Mouse (Mus musculus): ENCODE results near the gene Ccdc122.
A peak's percentile ranks its signal among the peaks of the same experiment; 100 is the strongest.

DNA sequence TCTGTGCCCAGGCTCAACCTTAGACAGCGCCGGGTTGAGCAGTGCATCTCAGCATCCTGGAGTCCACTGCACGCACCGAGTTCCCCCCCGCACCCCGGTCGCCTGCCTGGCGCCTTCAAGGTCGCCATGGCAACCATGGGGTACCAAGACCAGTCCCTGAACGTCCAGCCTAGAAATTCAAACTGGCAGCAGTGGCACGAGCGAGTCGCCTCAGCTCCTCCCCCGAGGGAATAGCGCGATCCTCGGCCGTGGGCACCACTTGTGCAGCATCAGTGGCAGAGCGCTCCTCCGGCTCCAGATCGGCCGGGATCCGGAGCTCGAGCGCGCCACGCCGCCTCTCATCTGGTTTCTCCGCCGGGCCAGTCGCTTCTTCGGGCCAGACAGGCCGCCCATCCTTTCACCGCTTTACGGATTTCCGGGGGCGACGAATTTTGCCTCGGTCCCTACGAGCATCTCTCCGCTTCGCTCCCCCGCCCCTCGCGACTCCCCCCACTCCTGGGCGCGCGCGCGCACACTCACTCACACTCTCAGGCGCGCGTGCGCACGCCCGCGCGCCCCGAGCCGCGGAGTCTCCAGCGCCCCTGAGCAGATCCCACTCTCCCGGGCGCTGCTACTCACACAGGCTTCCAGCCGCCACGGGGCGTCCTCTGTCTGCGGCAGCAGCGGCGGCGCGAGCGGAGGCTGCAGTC lies 119.8 kb downstream of the Ccdc122 start, which contains the start of gene Enox1:
- TF ChIP-seq CTCF (IDR thresholded peaks at IDR 0.05; ENCODE audit: low read depth) (peak; percentile 52), EP300 (optimal IDR thresholded peaks at IDR 0.05) (no peak)

Data from stomach, postnatal 0 days (tissue).